Mouse (Mus musculus) gastrocnemius, adult 8-10 months (tissue): ENCODE data around the gene Gprin3. TPM values are rescaled to one million over a fixed set of nuclear protein-coding genes. Genes with fewer than 3 reads are reported as not detected.

ENCODE experiments used
- DNase-seq, 2 experiments: peaks; one replicate each; pipeline ENCODE4 v3.0.0; 2022; ENCODE audit warnings: low spot score in 2 of 2
- total RNA-seq, 4 experiments: library from RNA; stranded (reverse); gene quantifications; 2 replicates each; pipeline ENCODE4 v1.2.4; 2022

Gprin3 gene
- total RNA-seq, result under 1 TPM; 0.10 to 0.38 (median 0.25) TPM

DNA sequence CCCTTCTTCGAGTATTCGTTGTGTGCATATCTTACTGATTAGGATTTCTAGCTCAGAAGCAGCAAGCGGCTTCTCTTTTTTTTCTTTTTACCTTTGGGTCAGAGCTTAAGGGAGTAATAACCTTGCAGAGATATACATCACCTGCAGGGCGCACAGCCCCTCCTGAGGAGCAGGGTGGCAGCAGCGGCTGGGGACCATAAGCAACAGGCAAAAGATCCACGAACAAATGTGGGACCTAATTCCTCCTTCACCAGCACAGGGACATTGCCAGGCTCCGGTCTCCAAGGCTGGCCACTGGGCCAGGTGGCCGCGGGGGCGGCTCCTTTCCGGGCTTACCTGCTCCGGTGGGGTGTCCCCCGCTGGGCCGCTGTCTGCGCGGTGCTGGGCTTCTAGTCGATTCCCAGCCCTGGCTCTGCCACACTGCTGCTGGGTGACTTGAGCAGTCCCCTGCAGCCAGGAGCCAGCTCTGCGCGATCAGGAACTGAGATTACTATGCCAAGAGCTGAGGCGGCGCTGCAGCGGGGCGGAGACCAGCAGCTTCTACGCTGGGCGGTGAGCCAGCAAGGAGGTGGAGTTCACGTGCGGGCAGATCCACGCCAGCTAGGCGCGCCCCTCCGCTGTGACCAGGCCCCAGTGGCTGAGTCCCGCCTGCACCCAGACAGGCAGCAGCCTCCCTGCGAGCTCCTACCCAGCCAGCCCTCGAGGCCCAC, at the start of gene Gprin3:
Gprin3 (minus strand) TSS at position 471 of the 710 bp plus-strand sequence.
- DNase-seq, result peak; percentile 59 to 75

DNA sequence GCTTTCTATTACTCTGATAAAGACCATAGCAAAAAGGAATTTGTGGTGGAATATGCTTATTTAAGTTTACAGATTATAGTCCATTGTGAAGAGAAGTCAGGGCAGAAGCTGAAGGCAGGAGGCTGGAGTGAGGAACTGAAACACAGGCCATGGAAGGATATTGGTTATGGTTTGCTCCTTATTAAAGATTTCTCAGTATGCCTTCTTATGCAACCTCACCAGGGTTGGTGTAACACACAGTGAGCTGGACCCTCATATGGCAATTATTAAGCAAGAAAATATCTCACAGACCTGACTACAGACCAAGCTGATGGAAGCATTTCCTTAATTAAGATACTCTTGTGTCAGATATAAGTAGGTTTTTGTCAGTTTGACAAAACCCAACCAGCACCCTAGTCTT, 32.8 kb upstream of the Gprin3 start:
- no peak for DNase-seq

DNA sequence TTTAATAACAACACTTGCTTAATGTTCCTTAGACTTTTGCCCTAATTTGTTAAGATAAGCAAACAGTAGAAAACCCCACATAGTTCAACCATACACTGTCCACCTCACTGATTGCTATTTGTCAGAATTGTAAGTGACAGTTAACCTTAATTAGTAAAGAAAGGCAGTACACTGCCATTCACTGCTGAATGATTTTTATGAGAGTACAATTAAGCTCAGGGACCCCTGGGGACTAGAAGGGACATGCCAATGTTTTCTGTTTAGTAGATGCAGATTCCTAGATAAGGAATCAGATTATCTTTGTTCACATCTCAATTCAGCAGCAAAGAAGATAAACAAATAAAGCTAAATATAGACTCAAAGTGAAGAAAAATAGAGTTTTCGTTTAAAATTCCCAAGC, 30.0 kb upstream of the Gprin3 start:
- DNase-seq, result no peak

DNA sequence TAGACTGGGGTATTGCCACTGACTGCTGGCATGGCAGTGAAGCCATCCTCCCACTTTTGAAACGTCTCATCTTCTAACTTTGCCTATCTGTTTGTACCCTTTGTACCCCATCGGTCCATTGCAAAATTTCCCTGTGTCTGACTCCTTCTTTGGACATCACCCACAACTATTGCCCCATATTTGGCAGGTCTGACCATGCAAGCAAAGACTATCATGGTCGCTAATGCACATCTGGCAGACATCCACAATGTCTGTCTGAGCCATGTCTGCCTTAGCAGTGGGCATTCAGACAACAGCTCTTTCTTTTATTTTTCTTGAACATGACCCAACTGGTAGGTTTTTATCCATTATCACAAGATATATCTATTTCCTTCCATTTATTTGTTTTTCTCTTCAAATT, 25.3 kb upstream of the Gprin3 start:
- no peak for DNase-seq

DNA sequence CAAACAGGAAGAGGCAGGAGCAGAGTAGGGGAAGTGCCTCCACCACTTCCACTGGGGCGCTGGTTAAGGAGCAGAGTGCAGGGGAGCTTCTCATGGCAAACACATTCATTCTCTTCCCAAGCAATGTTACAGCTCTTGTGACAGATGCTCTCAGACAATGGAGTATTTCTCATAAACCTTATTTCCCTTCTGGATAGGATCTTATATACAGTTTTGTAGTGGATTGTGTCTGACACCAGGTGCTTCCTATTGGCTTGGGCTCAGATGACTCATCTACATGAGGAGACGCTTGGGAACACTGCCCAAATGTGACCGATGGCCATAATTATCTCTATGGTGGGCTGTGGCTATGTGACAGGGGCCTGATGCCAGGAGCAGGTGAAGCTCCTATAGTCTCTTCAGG, 19.0 kb upstream of the Gprin3 start:
- no peak for DNase-seq

DNA sequence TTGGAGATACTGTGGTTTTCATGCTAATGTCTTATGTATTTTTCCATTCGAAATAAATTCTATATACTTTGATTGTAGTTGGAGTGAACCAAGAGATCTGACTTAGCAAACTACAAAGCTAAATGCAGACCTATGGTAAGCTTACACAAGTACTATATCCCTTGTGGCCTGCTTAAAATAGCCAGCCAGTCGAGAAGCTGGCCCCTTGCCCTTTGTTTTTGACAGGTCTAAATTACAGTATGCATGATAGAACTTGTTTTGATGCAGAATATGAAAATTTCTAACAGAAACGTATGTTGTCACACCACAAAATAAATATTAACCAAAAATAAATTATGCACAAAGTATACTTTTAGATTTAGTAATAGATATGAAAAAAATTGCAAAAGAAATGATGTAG, 9.8 kb upstream of the Gprin3 start:
- no peak for DNase-seq

DNA sequence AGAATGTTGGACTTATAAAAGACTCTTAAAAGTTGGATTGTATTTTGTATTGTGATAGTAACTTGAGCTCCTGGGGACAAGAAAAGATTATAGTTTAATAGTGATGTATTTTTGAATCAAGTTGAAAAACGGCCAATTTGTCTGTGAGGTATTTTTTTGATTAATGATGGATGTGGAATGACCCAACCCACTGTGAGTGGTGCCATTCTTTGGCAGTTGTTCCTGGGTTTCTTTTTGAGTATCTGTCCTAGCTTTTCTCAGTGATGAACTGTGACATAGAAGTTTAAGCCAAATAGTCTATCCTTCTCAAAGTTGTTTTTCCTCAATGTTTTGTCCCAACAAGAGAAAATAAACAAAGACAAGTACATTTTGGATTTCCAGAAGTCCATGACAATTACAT, 7.0 kb upstream of the Gprin3 start:
- no peak for DNase-seq

DNA sequence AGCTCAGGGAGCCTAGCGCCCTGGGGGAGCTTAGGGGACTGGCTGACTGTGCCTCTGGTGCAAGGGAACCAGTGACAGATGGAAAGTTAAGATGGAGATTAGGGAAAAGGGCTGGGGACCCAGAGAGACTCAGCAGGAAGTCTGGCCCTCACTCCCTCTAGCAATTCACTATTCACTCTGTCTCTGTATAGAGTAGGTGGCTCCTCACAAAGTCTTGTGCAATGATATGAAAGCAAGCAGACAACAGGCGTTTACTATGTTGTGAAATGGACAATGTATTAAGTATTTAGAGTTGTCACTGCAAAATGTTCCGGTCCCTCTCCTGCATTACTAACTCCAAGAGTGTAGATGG, 416 bp upstream of the Gprin3 start:
- DNase-seq, result no peak

DNA sequence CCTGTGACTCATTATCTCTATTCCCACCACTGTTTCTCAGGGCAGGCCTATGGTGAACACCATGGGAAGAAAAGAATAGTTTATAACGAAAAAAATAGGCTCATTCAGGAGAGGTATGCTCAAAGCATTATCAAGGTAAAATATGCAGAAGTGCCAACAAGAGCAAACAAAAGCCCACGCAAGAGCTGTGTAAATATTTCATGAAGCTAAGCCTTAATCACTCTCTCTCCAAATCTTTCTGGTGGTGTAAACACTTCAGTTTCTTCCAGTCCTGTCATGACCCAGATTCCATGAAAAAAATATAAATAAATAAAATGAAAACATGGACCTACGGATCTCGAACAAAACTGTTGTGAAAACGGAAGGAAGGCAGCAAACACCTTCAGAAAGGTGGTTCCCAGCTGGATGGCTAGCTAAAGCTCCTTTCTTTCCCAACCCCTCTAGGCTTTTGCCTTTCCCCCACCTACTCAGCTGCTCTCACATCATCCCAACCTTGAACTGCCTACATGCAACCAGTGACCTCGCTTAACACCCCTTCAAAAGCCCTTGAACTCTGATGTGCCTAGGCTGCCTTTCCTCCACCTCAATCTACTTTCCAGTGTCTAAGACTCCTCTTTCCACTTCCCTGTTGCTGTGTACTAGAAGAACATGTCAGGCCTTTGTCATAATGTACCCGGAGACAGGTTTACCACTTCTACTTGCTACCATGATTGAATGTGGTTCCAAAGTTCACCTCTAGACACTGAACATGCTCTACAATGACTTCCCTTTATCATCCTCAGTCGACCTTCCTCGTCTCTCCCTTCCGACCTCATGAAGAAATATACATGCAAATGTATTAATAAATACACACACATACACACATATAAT, 988 bp downstream of the Gprin3 start:
- DNase-seq, result no peak

DNA sequence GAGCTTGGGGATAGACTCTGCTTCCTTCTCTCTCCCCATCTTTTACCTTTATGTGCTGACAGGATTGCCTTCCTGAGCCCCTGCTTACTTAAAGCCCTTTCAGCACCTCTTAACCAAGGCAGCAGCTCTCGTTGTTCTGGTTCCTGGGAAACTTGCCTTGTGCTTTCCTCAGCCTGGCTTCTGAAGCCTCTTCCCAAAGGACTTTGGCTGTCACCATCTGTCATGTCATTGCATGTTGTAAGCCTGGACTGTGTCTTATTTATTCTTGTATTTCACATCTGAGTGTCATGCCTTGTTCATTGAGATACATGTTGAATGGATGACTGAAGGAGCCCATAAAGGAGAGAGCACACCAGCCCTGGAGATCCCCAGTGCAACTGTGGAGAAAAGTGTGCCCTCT, 2.3 kb downstream of the Gprin3 start:
- no peak for DNase-seq

DNA sequence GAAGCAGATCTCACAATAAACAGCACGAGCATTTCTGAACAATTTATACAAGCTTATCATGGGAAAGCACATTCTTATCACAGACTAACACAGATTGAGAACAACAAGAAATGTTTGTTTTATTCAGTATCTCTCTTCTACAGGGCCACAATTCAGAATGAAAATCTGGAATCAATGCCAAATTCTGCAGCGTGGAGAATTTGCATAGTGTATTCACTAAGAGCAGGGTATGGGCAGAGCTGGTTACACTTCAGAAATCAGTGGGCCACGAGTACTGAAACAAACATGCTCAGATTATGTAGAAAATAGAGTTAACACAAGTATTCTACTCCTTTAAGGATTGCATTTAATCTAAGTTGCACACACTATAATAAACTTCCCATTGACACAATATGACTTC, 6.8 kb downstream of the Gprin3 start:
- no peak for DNase-seq

DNA sequence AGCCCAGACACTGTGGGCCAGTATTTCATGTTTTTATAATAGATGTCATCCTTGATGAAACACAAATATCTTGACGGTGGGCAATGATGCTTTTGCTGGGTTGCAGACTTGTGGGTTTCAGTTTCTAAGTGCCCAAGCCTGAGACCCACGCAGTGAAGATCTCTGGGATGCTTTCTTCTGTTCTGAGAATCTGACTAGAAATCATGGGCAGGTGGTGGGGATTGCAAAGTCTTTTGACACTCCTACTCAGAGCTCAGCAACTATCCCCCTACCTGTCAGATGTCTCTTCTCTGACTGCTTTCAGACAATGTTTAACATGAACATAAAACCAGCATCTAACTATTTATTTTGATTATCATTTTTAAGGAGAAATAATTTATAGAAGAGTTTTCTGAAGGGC, 7.4 kb downstream of the Gprin3 start:
- no peak for DNase-seq

DNA sequence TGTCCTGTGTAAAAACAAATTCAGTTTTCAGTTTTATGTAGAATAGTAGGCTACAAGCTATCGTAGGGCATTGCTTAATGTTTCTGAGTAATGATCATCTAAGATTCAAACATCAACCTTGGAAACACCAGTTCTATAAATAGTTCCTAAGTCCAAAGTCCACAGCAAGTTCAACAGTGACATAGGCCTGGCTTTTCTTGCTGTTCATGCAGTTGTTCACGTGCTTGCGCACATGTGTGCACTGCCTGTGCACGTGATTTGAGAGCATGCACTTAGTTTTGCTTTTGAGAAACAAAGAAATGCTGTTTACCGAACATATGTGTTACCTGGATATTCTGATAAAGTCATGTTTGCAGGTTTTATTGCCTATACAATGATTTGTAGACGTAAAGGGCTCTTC, 11.3 kb downstream of the Gprin3 start:
- no peak for DNase-seq

DNA sequence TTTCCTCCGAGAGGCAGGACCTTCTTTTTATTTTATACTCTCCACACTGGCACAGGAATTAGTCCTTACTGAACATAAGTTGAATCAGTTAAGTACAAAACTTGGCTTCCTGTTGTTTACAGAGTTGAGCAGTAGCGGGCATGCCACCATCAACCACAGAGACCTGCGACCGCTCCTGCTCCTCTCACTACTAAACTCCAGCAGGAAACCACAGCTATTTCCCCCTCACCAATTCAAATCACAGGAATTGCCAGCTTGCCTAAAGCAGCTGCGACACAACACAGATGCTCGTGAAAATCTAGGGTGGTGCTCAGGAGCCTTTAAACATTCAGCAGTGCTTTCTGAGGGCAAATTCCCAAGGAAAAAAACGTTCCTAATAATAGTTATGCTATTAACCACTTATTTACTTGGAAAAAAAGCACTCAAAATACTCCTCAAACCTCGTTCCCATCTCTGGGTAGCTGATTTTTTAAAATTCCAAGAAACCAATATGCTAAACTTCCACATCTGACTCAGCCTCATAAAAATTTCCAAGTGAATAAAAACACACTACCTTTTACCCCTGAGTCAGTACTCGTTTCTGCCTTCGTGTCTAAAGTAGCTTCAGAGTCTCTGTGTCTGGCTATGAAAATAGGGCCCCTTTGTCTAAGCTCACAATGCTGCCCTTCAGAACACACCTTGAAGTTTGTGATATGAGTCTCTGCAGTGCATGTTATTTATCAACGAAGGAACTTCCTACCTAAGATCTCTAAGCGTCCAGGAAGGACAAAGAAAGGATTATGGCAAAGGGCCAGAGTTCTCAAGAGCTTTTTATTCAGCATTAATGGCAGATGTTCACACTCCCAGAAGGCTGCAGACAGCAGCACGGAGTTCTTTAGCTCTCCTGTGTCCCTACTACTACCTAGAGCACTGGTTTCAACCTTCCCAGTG, 13.4 kb downstream of the Gprin3 start:
- DNase-seq, result no peak

DNA sequence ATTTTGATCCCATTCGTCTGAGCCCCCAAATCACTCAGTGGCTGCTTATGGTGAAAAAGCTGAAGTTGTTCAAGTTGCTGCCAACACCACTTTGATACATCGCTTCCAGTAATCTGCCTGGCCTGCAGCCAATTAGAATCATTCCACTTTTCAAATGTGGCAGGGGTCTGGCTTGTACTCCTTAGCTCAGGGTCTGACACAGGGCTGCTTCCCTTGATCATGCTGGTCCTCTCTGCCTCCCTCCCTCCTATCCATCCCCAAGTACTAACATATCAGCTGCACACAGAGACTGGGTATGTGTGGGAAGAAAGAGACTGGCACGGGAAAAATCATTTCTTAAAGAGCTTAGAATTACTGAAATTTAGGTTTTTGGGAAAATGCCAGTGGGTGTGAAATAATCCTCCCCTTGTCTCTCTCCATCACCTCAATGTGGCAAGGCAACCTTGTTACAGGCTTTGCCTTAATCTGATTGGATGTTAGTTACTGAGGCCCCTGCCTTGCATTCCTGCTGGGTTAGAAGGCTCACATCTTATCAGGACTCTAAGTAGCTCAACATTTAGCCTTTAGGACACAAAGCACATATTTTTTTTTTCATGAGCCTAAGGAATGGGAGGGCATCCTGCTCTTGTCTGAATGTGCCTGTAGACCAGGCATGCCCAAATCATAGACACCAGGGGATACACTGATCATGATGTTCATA, 16.9 kb downstream of the Gprin3 start:
- DNase-seq, result no peak

DNA sequence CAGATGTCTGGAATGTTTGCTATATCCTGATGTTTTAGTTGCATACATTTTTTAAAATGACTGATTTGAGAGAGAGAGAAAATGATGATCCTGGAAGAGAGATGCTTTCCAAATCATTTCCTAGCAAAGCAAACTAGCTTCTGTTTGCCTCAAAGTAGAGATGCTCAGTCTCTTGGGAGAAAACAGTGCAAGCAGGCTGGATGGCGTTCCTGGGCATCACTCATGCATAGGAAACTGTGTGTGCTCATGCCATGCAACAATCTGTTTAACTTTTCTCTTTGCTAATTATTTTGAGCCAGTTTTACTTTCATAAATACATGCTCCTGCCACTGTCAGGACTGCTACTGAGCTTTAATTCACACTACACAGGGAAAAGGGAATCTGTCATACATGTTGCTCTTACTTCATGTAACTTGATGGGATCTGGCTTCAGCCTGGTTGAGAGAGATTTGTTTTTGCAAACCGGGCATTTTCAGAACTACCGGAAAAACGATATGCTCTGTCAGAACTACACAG, 18.6 kb downstream of the Gprin3 start:
- no peak for DNase-seq

DNA sequence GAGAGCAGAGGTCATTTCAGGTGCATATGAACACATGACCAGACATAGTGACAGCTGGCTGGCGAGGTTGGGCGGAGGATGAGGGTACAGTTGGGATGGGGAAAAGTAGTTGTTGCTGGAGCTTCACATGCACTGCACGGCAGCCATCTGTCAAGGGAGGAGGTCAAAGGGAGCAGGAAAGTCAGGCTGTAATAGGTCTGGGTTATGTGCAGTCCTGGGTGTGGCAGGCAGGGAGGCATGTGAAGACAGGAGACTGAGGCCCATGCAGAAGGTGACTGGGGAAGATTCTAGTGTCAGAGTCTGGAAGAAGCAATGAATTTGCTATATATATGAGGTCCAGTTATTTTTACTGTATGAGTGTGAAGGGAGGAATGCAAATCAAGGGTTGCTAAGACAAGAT, 35.9 kb downstream of the Gprin3 start:
- DNase-seq, result no peak

DNA sequence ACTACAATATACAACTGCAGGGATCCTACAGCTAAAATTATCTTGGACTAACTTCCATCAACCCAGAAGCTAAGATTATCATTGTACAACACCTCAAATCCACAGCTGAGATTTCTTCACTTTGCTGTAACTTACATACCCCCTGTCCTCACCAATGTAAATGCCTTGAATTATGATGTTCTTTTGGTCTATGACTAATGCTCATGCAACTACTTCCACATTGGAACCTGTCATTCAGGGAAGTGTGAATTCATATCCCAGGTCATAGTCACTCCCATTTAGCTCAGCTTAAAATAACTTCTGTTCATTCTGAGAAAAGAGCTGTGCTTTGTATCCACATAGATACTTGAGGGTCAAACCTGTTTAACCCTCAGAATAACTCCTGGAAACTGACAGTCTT, 60.8 kb downstream of the Gprin3 start:
- DNase-seq, result no peak

DNA sequence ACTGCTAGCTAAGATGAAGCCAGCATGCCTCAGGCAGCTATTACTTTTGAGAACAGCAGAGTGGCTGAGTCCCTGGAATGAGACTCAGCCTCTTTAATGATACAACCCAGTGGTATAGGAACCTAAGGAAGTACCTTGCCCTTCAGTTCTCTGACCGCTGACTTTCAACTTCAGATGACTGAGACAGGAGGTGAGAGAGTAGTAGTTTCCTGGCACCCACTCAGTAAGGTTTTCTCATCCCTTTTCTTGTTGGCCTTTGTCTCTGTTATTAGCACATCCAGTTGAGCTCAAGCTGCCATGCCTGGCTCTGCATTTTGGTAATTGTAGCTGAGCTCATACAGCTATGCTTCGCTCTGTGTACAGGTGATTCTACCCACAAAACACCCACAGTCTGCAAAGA, 62.8 kb downstream of the Gprin3 start:
- no peak for DNase-seq

DNA sequence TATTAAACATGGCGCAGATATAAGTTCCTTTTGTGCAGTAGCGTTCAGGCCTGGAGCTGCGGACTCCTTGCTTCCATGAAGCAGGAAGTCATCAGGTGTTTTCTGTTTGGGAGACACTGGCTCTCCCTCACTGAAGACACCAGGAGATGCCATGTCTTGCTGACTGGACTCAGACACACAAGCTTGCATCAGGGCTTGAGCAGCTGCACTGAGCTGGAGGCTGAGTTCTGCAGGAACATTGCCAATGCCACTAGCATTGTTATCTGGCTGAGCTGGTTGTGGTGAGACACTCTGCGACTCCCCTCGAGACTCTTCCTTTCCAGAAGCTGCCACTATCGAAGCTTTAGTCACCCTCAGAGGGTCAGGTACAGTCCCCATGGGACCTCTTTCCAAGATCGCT, 71.2 kb downstream of the Gprin3 start:
- DNase-seq, result no peak
